Mouse (Mus musculus) G1E (cell line): ENCODE results near the gene Ss18l2.

Source experiments
- CTCF ChIP-seq: IDR thresholded peaks from 2 replicates; pipeline ENCODE4 v1.5.1; 2012; ENCODE audit warnings: low read depth, low read length, inconsistent platforms, mixed read lengths
- GATA1 ChIP-seq: IDR thresholded peaks from 2 replicates; pipeline ENCODE4 v1.6.1; 2012; ENCODE audit warnings: borderline replicate concordance, low read length, inconsistent platforms, mixed read lengths
- POLR2AphosphoS5 ChIP-seq: IDR thresholded peaks from 2 replicates; pipeline ENCODE4 v1.6.1; 2012; ENCODE audit warnings: low read depth, low read length, inconsistent platforms; ENCODE audit not compliant: insufficient replicate concordance
- TAL1 ChIP-seq: conservative IDR thresholded peaks from 2 replicates; pipeline ENCODE4 v1.6.1; 2012; ENCODE audit warnings: low read depth, low read length, inconsistent platforms, mixed read lengths

GRCm38 (mm10) chr9:121741168-121741567, 31.0 kb downstream of the Ss18l2 start:
- TF ChIP-seq POLR2AphosphoS5 = no peak
- no peak for TF ChIP-seq GATA1
- TF ChIP-seq TAL1 = no peak
- TF ChIP-seq CTCF = no peak
